ENCODE assay signal across 41 mouse cellular contexts in genomic region chr8:11703789-11704188, GRCm38 (mm10). TPM values are rescaled to one million over a fixed set of nuclear protein-coding genes. Genes with fewer than 3 reads are reported as not detected.
"Had no signal": no experiment of that assay in that cellular context is flagged by ENCODE, and none has a peak within 500 bp of the region (broad histone marks: within the 10 kb centered on the region; RNA-seq: fewer than 3 reads in every experiment).

No protein-coding gene starts in this region.

- H3K36me3 ChIP-seq: heart, embryonic 13.5 days; heart, embryonic 15.5 days; hindbrain, embryonic 13.5 days; hindbrain, embryonic 15.5 days; kidney, embryonic 15.5 days; limb, embryonic 10.5 days; limb, embryonic 12.5 days; liver, embryonic 13.5 days had no signal

- DNase-seq: gastrocnemius, postnatal 14 days; gastrocnemius, postnatal 36 days; heart, adult 11 months; heart, postnatal 14 days; heart, postnatal 36 days; kidney, adult 11 months; kidney, adult 2 months; kidney, adult 9 months; kidney, postnatal 14 days; kidney, postnatal 36 days; layer of hippocampus, adult 9-11 months; layer of hippocampus, postnatal 36 days; liver; liver, embryonic 13.5 days had no signal

- H3K9me3 ChIP-seq: heart, embryonic 13.5 days; heart, embryonic 15.5 days; hindbrain, embryonic 13.5 days; hindbrain, embryonic 15.5 days; kidney, embryonic 15.5 days; limb, embryonic 10.5 days; limb, embryonic 12.5 days; liver, embryonic 13.5 days had no signal

- H3K9ac ChIP-seq: heart, embryonic 13.5 days; heart, embryonic 15.5 days; hindbrain, embryonic 13.5 days; hindbrain, embryonic 15.5 days; kidney, embryonic 15.5 days; limb, embryonic 12.5 days; liver, embryonic 13.5 days had no signal

- H3K4me3 ChIP-seq: heart, adult 2 months; heart, embryonic 13.5 days; heart, embryonic 15.5 days; hindbrain, embryonic 13.5 days; hindbrain, embryonic 15.5 days; kidney, embryonic 15.5 days; limb, embryonic 10.5 days; limb, embryonic 12.5 days; liver, embryonic 13.5 days had no signal

- H3K27me3 ChIP-seq: hindbrain, embryonic 15.5 days; liver, embryonic 13.5 days had no signal

- H3K27ac ChIP-seq: heart, adult 2 months; hindbrain, embryonic 13.5 days; hindbrain, embryonic 15.5 days; hindbrain, postnatal 0 days; kidney, embryonic 15.5 days; kidney, postnatal 0 days; limb, embryonic 10.5 days; limb, embryonic 12.5 days; liver, embryonic 13.5 days had no signal

RNA-seq across cellular contexts. Expression of gene 1700016D06Rik, which starts 2.9 kb away (rescaled TPM):
- total RNA-seq: gastrocnemius, adult 18-20 months; gastrocnemius, adult 8-10 months; gastrocnemius, postnatal 14 days; gastrocnemius, postnatal 36 days; heart, adult 2 months; heart, postnatal 14 days; heart, postnatal 36 days; hematopoietic stem cell, adult 5-6 weeks; hindbrain, postnatal 0 days; layer of hippocampus, adult 18-20 months; layer of hippocampus, adult 8-10 months; layer of hippocampus, postnatal 14 days; layer of hippocampus, postnatal 36 days; left cerebral cortex, adult 18-20 months; left cerebral cortex, postnatal 14 days; left cerebral cortex, postnatal 36 days had no signal
- polyA plus RNA-seq: heart, adult 2 months; heart, embryonic 11.5 days; heart, embryonic 13.5 days; heart, embryonic 15.5 days; heart, postnatal 0 days; hindbrain, embryonic 11.5 days; hindbrain, embryonic 13.5 days; hindbrain, embryonic 15.5 days; hindbrain, postnatal 0 days; intestine, embryonic 14.5 days; intestine, embryonic 16.5 days; kidney, adult 2 months; kidney, embryonic 15.5 days; kidney, postnatal 0 days; large intestine, adult 2 months; limb, embryonic 10.5 days; limb, embryonic 12.5 days; limb, embryonic 14.5 days; liver, embryonic 11.5 days; liver, embryonic 13.5 days had no signal
